Mouse (Mus musculus) hematopoietic multipotent progenitor cell, adult 10-12 weeks (in vitro differentiated cells): ENCODE results near the gene Ppp1r12a. TPM values are rescaled to one million over a fixed set of nuclear protein-coding genes. Genes with fewer than 3 reads are reported as not detected.

Experiments used
- polyA plus RNA-seq: library from polyadenylated mRNA; stranded (reverse); fragments of >175 nt; gene quantifications from 2 replicates; pipeline ENCODE4 v1.2.3, GENCODE M21; 2012; ENCODE audit warnings: low replicate concordance

Ppp1r12a gene
- 19.7 and 27.4 TPM in 2 replicates for polyA plus RNA-seq

GRCm38 (mm10) chr10:108161261-108162256 is at the start of gene Ppp1r12a:
Gene Ppp1r12a (plus strand): TSS chr10:108162193.

GRCm38 (mm10) chr10:108331784-108332561 is 170.0 kb downstream of the Ppp1r12a start, which contains the start of gene Pawr:
Gene Pawr (plus strand): TSS chr10:108332121.

Other genes starting within 250 kb of the Ppp1r12a start
- 1.5 and 2.0 TPM in 2 replicates for gene Pawr, start 169.9 kb downstream of the Ppp1r12a start, polyA plus RNA-seq